Mouse (Mus musculus): ENCODE measurements around the gene Gm4792.

- TF ChIP-seq POLR2A (IDR thresholded peaks at IDR 0.05; ENCODE audit: low read depth, low read length) (no peak), UBTF (IDR thresholded peaks at IDR 0.05; ENCODE audit: low read depth, low read length) (no peak), SMC3 (IDR thresholded peaks at IDR 0.05; ENCODE audit: low read depth, low read length) (no peak)
Measured at GRCm38 (mm10) chr10:94318574-94318973, 20.1 kb upstream of the Gm4792 start.
